Mouse (Mus musculus): Measurements from ENCODE around the gene Tmem52. TPM values are rescaled to one million over a fixed set of nuclear protein-coding genes. Genes with fewer than 3 reads are reported as not detected.
"Not testable (repeated sequence)": the region's sequence is repeated elsewhere in the genome, so short reads cannot be mapped to it uniquely, and the experiment has no call there.

Tmem52 gene
- total RNA-seq, 2 experiments from 2014 or later: not detected

DNA sequence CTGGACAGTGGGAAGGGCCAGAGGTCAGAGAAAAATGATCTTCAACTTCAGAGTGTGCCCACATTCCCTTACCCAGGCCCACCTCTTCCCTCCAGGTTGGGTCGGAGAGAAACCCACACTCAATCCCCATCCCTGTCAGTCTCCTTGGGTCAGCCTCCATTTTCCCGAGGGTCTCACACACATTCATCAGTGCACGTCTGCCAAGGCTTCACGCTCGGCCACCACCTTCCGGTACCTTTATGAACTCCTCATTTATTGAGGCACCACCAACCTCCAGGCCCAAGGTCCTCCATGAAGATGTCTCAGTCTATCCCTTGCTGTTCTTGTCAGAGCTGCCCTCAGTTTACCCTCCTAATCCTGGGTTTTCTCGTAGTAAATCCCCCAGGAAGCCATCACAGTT is 2.1 kb downstream of the Tmem52 start:
- ATAC-seq (replicated peaks; ENCODE audit: poor library complexity, severe bottlenecking): no peak

DNA sequence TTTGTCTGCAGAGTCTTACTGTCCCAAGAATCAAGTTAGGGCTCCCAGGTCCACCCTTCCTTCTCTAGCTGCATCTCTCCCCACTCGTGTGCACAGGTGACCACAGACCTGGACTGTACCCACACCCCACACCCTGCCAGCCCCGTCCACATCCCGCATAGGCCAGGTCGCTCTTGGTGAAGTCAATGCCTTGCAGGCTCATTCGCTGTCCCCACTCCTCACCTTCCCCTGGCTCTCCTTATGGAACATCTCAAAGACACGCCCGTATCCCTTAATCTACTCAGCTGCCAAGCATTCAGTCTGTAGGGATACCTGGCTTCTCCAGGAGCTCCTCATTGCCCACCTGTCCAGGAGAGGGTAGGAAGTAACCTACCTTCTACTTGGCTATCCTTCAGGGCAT is 2.5 kb downstream of the Tmem52 start:
- ATAC-seq (replicated peaks; ENCODE audit: poor library complexity, severe bottlenecking): no peak

DNA sequence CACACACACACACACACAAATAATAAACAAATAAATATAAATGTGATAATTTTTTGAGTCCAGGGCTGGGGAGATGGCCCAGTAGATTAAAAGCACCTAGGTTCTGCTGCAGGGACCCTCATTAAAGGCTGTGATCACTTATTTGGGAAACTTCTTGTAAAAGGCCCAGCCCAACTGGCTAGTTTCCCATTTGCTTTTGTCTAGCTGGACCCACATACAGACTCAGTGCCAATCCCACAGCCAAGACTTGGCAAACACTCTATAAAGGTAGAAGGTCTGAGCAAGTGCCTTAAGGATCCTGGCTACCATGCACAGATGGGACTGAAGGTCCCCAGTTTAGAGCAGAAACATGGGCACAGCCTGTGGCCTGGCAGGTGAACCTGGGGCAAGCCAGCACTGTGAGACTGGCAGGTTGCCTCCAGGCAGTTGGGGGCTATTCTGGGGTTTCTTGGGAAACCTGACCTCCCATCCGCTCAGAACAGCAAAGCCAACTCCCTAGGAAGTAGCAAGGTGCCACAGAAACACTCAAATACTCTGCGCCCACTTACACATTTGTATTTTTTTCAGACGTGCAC is 3.9 kb downstream of the Tmem52 start:
- ATAC-seq (replicated peaks; ENCODE audit: poor library complexity, severe bottlenecking): no peak

DNA sequence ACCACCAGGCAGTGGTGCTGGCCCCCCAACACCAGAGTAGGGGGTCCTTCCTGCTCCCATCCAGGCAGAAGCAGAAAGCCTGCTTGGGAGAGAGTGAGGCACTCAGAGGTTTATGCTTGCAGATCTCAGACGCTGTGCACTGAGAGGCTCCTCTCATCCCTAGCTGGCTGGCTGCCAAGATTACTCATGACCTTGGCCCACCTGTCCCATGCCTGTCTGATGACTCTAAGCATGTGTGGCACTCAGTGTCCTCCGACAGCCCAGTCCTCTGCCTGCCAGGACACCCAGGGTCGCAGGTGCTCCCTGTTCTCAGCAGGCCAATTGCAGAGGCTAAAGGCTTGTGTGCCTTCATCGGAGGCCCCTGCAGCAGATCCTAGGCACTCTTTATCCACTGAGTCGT is 4.4 kb downstream of the Tmem52 start:
- no peak for ATAC-seq (replicated peaks; ENCODE audit: poor library complexity, severe bottlenecking)

DNA sequence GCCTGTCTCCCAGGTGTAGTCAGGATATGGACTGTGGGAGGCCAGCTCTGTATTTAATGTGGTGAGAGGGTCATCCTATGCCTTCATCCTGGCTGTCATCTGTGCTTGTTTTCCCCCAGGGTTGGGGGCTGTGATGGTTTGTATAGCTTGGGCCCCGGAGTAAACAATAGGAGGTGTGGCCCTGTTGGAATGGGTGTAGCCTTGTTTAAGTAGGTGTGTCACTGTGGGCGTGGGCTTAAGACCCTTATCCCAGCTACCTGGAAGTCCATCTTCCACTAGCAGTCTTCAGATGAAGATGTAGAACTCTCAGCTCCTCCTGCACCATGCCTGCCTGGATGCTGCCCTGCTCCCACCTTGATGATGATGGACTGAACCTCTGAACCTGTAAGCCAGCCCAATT is 4.9 kb downstream of the Tmem52 start:
- ATAC-seq (replicated peaks; ENCODE audit: poor library complexity, severe bottlenecking): not testable (repeated sequence)

DNA sequence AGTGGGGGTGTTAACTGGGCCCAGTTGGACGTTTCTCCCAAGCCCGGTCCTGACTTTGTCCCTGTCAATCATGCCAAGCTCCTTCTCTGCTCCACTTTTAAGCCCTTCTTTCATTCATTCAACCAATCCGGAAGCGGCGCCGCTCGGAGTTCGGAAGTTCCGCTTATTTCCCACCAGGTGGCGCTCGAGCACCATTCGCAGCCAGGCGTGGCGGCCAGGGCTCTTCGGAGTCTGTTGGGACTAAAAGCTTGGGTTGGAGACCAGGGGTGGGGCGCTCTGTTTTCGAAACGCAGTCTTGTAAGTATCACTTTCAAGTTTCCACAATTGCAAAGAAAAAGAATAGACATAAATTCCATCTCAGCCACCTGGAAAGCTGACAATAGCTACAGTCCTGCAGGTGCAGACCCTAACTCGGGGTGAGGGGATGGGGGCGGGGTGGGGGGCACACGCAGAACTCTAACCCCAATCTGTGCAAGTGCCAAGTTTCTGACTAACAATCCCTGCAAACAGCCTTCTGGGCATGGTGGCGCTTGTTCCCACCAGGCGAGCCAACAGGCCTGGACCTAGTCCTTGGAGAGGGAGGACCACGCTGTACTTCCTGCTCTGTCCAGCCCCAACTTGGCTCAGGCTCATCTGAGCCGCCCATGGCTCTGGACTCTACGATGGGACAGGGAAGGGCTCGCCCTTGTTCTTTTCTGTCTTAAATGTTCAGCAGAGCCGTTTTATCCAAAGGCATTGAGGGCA is 12.6 kb downstream of the Tmem52 start:
- peak; percentile 94 for ATAC-seq (replicated peaks; ENCODE audit: poor library complexity, severe bottlenecking)

DNA sequence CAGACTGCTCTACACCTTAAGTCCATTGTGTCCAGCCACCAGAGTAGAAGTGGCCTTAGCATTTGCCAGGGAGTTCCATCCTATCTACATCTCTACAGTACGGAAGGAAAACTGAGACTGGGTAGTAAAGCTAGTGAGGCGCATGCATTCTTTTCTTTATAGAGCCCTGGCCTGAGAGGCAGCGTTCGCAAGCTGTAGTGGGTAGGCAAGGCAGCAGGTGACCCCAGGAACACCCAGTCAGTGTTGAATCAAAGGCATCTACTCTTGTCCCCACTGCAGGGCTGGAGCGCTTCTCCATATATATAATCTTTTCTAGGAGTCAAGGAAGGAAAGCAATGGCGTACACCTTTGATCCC is 13.2 kb downstream of the Tmem52 start:
- ATAC-seq (replicated peaks; ENCODE audit: poor library complexity, severe bottlenecking): no peak

DNA sequence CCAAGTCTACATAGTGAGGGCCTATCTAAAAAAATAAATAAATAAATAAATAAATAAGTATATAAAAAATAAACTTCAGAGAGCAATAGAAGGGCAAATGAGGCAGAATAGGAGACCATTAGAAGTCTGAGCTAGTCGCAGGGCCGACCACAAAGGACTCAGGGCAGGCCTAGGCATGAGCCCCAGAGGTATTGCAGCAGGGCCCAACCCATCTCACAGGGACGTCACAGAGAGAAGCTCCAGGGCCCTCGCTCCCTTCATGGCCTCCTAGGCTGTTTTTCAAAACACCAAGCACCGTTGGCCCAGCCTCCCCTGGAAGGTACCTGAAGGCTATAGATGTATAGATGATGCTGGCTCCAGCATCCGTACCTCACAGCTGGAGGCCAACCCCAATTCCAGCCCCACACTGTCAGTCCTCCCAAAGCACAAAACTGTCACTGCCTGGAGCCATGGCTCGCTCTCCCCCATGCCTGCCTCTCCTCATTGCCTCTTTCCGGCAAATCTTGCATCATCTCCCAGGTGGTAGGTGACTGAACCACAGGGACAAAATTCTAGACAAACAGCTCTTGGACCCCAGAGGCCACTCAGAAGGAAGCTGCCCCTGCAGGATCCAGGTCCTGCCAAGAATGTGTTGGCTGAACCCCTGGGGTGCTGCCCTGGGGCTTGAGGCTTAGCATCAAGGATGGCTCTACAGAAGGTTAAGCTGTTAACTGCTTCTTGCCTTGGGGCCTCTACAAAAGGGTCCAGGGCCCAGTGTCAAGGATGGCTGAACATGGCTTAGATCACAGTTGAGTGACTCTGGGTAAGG is 14.0 kb downstream of the Tmem52 start:
- no peak for ATAC-seq (replicated peaks; ENCODE audit: poor library complexity, severe bottlenecking)

DNA sequence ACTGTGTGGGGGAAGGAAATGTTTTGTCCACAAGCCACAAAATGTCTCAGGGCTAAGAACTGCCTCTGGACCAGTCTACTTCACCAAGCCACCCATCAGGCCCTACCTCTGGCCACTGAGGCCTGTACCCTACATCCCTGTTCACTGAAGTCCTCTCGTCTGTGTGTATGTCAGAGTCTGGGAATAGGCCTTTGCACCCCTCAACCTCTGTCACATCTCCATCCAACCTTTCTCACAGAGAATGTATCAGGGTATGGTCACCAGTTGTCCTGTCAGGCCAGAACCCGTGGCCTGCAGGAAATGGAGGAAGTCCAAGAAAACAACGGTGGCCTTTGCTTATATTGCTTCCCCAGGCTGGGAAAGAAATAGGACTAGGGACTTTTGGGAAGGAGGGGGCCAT is 16.6 kb downstream of the Tmem52 start:
- no peak for ATAC-seq (replicated peaks; ENCODE audit: poor library complexity, severe bottlenecking)

DNA sequence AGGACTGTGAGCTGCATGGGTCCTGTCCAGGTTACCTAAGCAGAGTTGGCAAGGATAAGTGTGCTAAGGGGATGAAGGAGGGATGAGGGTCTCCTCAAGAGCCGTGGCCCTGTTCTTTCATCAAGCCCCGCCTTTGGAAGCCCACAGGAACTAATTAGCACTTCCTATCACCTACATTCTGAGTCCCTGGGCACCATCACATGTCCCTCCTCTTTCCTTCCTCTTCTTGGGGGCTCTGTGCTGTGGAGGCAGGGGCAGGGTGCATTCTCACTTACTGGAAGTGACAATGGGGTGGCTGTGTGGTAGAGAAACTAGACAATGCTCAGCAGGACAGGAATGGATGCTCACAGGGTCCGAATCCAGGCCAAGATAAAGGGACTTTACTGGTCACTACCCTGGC is 18.8 kb downstream of the Tmem52 start:
- peak; percentile 58 for ATAC-seq (replicated peaks; ENCODE audit: poor library complexity, severe bottlenecking)

DNA sequence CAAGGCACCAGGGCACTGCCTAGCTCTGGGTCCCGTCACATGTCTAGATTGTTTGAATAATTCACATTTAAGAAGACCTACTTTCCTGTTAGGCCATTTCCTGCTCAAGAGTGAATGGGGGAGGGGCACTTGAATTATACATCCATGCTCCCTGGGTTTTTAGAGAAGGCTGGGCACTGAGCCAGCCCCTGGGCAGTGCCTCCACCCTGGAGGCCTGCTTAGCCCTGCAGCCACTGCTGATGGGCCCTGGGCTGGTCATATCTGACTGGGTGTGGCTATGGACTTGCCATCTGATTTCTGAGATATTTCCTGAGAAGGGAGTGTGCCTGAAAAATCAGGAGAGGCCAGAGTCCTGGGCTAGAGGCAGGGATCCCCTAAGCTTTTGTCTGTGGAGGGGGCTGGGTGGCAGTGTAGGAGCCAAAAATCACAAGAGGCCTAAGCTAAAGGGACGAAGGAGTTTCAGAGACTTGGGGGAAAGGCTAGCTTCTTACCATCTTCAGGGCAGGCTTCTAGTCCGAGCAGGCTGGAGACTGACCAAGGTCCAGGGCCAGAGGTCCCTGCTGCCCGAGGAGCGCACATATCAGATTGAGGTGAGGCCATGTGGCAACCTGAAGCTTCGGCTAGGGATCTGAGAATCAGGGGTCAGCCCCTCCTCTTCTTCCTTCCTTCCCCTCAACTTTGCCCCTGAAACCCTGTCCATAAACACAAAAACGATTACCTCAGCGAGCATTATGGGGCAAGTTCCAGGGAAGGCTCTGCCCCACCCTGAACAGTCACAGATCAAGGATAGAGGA is 19.5 kb downstream of the Tmem52 start:
- peak; percentile 6; the same call in 1 of the 2 replicates for ATAC-seq (replicated peaks; ENCODE audit: poor library complexity, severe bottlenecking)

DNA sequence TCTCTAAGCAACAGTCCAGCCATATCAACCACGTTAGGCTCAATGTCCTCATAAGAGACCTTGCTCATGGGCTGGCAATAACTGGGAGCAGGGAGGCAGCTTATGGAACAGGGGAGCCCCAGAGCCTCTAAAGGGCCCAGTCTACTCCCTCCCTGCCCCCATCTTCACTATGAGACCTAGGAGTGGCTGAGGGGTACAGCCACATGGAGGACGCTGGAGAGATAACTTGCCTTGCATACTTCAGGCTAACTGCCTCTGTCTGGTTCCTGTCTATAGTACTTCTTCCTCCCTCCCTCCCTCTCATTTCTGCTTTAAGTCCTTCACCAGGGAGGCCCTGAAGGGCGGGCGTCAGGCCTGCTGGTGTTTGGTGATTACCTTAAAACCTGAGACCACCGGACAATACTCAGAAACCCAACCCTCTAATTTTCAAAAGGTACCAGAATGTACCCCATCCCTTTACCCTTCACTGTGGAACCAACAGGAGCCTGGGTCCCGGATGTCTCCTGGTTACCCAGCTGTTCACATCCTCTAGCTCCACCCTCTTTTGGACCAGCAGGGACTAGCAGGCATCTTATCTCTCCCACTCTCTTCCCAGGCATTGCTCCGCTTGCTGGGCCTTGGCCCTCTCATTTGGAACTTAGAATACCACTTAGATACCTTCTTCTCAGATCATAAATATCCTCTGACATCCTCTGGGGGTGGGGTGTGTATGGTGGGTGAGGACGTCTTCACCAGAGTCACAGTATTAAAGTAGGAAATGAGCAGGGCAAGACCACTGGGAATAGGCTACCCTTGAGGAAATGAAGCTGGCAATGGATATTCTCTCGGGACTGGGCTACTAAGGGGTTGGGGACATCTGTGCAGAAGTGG is 20.4 kb downstream of the Tmem52 start:
- no peak for ATAC-seq (replicated peaks; ENCODE audit: poor library complexity, severe bottlenecking)

DNA sequence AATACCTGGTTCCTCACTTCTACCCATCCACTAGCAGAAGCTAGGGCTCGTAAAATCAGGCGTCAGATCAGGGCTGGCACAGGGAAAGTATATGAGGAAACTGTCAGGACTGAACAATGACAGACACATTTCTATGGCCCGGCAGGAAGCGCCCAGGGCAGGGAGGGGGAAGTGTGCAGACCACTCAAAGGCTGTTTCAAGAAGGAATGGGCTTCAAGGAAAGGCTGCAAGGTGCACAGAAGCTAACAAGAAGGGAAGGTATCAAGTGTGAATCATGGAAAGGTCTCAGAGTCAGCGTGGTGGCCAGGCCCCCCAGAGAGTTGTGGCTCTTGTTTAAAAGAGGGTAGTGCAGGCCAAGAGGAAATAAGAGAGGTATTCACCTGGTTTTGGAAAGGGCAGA is 21.5 kb downstream of the Tmem52 start:
- ATAC-seq (replicated peaks; ENCODE audit: poor library complexity, severe bottlenecking): peak; percentile 36

DNA sequence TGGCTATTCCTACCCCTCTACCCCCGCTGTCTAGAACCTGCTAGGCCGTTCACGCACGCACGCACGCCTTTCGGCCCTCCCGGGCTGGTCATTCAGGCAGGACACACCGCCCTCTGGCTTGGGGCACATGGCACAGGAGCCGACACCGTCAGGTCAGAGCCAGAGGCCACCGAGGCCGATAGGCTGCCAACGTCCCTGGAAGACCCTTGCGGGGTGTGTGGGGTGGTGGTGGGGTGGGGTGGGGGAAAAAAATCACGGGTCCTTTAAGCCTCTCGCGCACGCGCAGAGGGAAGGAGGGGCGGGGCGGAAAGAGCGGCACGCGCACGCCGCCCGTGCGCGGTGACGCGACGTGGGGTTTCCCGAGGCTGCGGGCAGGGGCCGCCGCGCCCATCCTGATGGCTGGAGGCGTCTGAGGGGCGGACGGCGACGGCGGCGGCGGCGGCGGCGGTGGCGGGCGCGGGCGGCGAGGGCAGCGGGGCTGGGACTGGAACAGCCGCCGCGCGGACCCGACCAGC is 22.1 kb downstream of the Tmem52 start, which contains the start of gene Gnb1:
Gnb1 (plus strand) TSS at position 372 of the 515 bp plus-strand sequence.
- ATAC-seq (replicated peaks; ENCODE audit: poor library complexity, severe bottlenecking): peak; percentile 52

DNA sequence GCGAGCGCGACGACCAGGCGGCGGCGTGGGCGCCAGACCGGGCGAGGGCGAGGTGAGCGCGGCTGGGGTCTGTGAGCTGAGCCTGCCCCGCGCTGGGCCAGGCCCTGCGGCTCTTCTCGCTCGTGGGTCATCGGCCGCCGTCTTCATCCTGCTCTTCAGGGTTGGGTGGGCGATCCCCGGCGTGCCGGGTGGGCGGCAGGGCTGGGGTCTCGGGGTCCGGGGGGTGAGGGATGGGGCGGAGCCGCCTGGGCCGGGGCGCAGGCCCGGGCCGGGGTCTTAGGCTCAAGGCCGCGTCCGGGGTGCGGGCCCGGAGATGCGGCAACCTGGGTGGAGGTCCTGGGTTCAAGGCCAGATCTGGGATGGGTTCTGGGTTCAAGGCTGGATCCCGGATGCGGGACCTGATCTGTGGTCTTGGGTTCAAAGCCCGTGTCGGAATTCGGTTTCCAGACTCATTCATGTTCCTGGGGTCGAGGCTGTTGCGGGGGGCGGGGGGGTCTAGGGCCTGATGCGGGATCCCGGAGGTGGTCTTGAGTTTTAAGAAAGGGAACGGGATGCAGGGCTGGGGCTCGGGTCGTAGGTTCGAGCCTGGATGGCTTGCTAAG is 22.7 kb downstream of the Tmem52 start:
- ATAC-seq (replicated peaks; ENCODE audit: poor library complexity, severe bottlenecking): no peak

DNA sequence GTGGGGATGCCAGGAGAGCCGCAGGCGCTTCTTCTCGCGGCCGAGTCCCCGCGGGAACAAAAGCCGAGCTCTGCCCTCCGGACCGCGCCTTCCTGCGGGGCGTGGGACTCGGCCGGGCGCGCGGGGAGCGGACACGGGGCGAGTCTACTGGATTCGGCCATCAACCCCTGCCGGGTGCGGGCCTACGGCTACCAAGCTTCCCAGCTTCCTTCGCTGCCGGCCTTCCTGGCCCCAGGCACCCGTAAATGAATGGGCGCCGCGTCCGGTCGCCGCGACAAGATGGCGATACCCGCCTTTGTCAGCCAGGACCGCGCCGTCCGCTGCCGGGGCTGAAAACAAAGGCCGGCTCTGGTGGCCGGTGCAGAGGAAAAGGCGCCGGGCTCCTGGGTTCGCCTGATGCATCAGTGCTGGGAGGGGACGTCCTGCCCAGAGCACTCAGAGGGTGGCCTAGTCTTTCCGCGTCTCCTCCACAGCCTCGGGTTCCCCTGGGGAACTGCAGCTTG is 23.3 kb downstream of the Tmem52 start:
- ATAC-seq (replicated peaks; ENCODE audit: poor library complexity, severe bottlenecking): peak; percentile 23

DNA sequence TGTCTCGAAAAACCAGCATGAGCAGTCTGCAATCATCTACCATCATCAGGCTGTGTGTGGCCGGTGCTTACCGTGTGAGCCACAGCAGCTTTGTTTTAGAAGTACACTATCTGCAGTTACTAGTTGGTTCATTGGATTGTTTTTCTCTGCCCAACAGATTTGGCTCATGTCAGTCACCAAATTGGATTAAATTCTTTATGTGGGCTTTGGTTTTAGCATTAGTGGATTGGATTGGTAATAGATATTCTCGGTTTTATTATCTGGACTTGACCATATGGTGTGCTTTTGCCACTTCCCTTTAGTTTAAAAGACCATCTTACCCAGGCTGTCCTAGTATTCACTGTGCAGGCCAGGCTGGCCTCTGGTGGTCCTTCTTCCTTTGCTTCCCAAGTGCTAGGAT is 26.0 kb downstream of the Tmem52 start:
- no peak for ATAC-seq (replicated peaks; ENCODE audit: poor library complexity, severe bottlenecking)

DNA sequence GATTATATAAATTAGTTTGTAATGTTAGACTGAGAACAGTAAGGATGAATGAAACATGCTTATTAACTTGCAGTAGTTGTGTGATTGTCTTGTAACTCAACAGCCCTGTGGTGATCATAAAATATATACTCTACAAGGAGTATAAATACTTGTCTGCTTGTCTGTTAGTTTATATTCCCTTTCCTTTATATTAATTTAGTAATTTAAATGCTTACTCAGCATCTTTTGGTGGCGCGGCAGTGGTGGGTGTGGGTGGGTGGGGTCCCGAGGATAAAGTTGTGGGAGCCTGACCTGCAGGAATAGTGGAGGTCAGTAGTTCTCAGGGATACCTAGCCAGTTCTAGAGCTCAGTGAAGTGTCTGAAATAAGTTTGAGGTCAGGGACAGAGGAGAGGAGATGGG is 29.0 kb downstream of the Tmem52 start:
- ATAC-seq (replicated peaks; ENCODE audit: poor library complexity, severe bottlenecking): no peak

DNA sequence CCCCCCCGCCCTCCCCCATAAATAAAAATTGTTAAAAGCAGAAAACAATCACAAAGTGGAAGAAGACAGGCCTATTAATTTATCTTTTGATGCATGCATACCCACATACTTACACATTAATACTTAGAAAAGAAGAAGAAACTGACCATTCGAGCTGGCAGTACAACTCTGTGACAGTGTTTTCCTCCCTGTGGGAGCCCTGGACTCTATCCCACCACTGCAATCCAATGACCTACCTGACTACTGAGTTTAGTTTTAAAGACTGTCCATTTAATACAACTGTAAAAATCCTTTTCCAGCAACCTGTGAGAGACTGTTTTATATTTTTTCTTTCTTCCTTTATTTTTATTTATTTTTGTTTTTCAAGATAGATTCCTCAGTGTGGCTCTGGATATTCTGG is 32.2 kb downstream of the Tmem52 start:
- ATAC-seq (replicated peaks; ENCODE audit: poor library complexity, severe bottlenecking): no peak
